Mouse (Mus musculus) bone marrow, adult 2 months (tissue): Measurements from ENCODE around the gene Ttc7.

Source experiments
- CTCF ChIP-seq: fragments of 200-500 bp; IDR thresholded peaks from 2 replicates; pipeline ENCODE4 v1.5.1; 2011; ENCODE audit warnings: low read length, control low read depth; ENCODE audit not compliant: control insufficient read depth, insufficient read depth
- POLR2A ChIP-seq: fragments of 200-500 bp; IDR thresholded peaks from 2 replicates; pipeline ENCODE4 v1.6.1; 2011; ENCODE audit warnings: low read depth, mild to moderate bottlenecking, control low read depth, low read length, borderline replicate concordance; ENCODE audit not compliant: control insufficient read depth

- TF ChIP-seq POLR2A (no peak), CTCF (no peak)
Observed at GRCm38 (mm10) chr17:87288131-87288530, 5.4 kb downstream of the Ttc7 start.
